Mouse (Mus musculus) ES-Bruce4 (cell line): ENCODE data around the gene Zfp784. TPM values are rescaled to one million over a fixed set of nuclear protein-coding genes. Genes with fewer than 3 reads are reported as not detected.

Source experiments
- H3K27ac ChIP-seq: 2 replicates; pipeline ENCODE4 v1.5.1; 2012; ENCODE audit warnings: low read length, inconsistent platforms; ENCODE audit not compliant: insufficient read depth
- H3K27me3 ChIP-seq: 2 replicates; pipeline ENCODE4 v1.6.1; 2012; ENCODE audit warnings: mild to moderate bottlenecking, low read length, inconsistent platforms; ENCODE audit not compliant: control insufficient read depth, poor library complexity, insufficient read depth, severe bottlenecking
- H3K36me3 ChIP-seq: 2 replicates; pipeline ENCODE4 v1.6.1; 2012; ENCODE audit warnings: inconsistent platforms, mild to moderate bottlenecking, low read length, moderate library complexity; ENCODE audit not compliant: control insufficient read depth, poor library complexity, insufficient read depth, severe bottlenecking
- H3K4me1 ChIP-seq: one replicate; pipeline ENCODE4 v1.8.1; 2011; ENCODE audit warnings: low read length; ENCODE audit not compliant: control insufficient read depth, insufficient read depth
- H3K4me3 ChIP-seq: 2 replicates; pipeline ENCODE4 v1.5.1; 2011; ENCODE audit warnings: low read depth, mild to moderate bottlenecking, low read length
- H3K9ac ChIP-seq: 2 replicates; pipeline ENCODE4 v1.6.1; 2012; ENCODE audit warnings: low read depth, mild to moderate bottlenecking, inconsistent platforms; ENCODE audit not compliant: poor library complexity, severe bottlenecking
- H3K9me3 ChIP-seq: replicated peaks from 2 replicates; pipeline ENCODE4 v1.6.1; 2012; ENCODE audit warnings: mild to moderate bottlenecking, low read length, inconsistent platforms; ENCODE audit not compliant: control insufficient read depth, poor library complexity, insufficient read depth, severe bottlenecking
- CTCF ChIP-seq: IDR thresholded peaks from one replicate; pipeline ENCODE4 v1.8.1; 2011; ENCODE audit warnings: low read depth, low read length
- EP300 ChIP-seq: IDR thresholded peaks from 2 replicates; pipeline ENCODE4 v1.6.1; 2011; ENCODE audit warnings: low read depth, low read length; ENCODE audit not compliant: insufficient read depth
- POLR2A ChIP-seq: IDR thresholded peaks from one replicate; pipeline ENCODE4 v1.8.1; 2011; ENCODE audit warnings: low read length; ENCODE audit not compliant: insufficient read depth
- polyA plus RNA-seq: library from polyadenylated mRNA; stranded (reverse); fragments of >200 nt; gene quantifications from 2 replicates; pipeline ENCODE4 v1.2.4, GENCODE M21; 2011; ENCODE audit warnings: low read depth; ENCODE audit not compliant: missing spikeins, insufficient read depth, insufficient read length

Zfp784 gene
- polyA plus RNA-seq, 1 experiment: not detected

- H3K27ac ChIP-seq: no peak overlapping the region
- H3K9me3 ChIP-seq: no peaks in the 10 kb centered on the region
- H3K4me1 ChIP-seq: peaks cover 5% of the 10 kb centered on the region
- no peaks in the 10 kb centered on the region for H3K27me3 ChIP-seq
- H3K9ac ChIP-seq: peak overlapping the region; percentile 79
- H3K36me3 ChIP-seq: no peaks in the 10 kb centered on the region
- TF ChIP-seq POLR2A: no peak
- H3K4me3 ChIP-seq: peak overlapping the region; percentile 63
These were observed 15.4 kb upstream of the Zfp784 start for GRCm38 (mm10) chr7:5053456-5054179.

- Histone ChIP-seq H3K27ac (no peak overlapping the region), H3K4me3 (peak overlapping the region; percentile 63), H3K36me3 (no peaks in the 10 kb centered on the region), H3K9ac (peak overlapping the region; percentile 79), H3K9me3 (no peaks in the 10 kb centered on the region), H3K27me3 (no peaks in the 10 kb centered on the region), H3K4me1 (peaks cover 5% of the 10 kb centered on the region)
- TF ChIP-seq EP300 (no peak), CTCF (no peak), POLR2A (no peak)
These were observed 14.7 kb upstream of the Zfp784 start for GRCm38 (mm10) chr7:5052931-5053343.

DNA sequence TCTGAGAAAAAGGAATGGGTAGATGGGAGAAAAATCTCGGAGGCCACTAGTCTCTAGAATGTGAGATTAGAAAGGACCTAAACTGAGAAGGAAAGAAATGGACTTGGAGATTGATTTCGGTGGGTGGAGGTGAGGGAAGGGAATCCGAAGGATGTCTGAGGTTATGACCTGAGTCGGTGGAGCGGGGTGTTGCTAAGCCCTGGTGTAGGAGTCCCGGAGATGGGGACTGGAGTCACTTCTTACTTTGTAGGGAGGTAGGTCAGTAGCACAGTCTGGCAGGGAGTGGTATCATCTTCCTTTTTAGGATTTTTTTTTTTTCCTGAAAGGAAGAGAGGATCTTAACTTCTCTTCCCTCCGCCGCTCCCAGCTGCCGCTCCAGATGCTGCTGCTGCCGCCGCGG, 14.2 kb upstream of the Zfp784 start:
- H3K27ac ChIP-seq: no peak overlapping the region
- peaks cover 5% of the 10 kb centered on the region for H3K4me1 ChIP-seq
- H3K9ac ChIP-seq: peak overlapping the region; percentile 79
- H3K36me3 ChIP-seq: no peaks in the 10 kb centered on the region
- H3K27me3 ChIP-seq: no peaks in the 10 kb centered on the region
- TF ChIP-seq CTCF: no peak
- no peak for TF ChIP-seq POLR2A
- TF ChIP-seq EP300: no peak
- no peaks in the 10 kb centered on the region for H3K9me3 ChIP-seq
- peak overlapping the region; percentile 63 for H3K4me3 ChIP-seq

GRCm38 (mm10) chr7:5051193-5052192, 13.2 kb upstream of the Zfp784 start, which contains the start of gene Zfp580:
Gene Zfp580, plus strand, starts transcription at chr7:5051538.
- Histone ChIP-seq H3K9me3 (no peaks in the 10 kb centered on the region), H3K27me3 (no peaks in the 10 kb centered on the region), H3K4me3 (peak within 1 kb of the TSS; percentile 75), H3K9ac (peak within 1 kb of the TSS; percentile 79), H3K27ac (no peak within 1 kb of the TSS), H3K36me3 (no peaks in the 10 kb centered on the region), H3K4me1 (peaks cover 3% of the 10 kb centered on the region)
- TF ChIP-seq POLR2A (no peak), CTCF (no peak), EP300 (no peak)

- Histone ChIP-seq H3K9ac (no peak overlapping the region), H3K4me3 (no peak overlapping the region), H3K27me3 (no peaks in the 10 kb centered on the region), H3K36me3 (no peaks in the 10 kb centered on the region), H3K4me1 (peaks cover 1% of the 10 kb centered on the region), H3K9me3 (no peaks in the 10 kb centered on the region), H3K27ac (no peak overlapping the region)
- TF ChIP-seq CTCF: no peak
- no peak for TF ChIP-seq POLR2A
- TF ChIP-seq EP300: no peak
These were observed 9.1 kb upstream of the Zfp784 start for GRCm38 (mm10) chr7:5047313-5047712.
